Mouse (Mus musculus) G1E (cell line): Measurements from ENCODE around the gene Timp3.

Source experiments
- CTCF ChIP-seq: IDR thresholded peaks from 2 replicates; pipeline ENCODE4 v1.5.1; 2012; ENCODE audit warnings: low read depth, low read length, inconsistent platforms, mixed read lengths
- GATA1 ChIP-seq: IDR thresholded peaks from 2 replicates; pipeline ENCODE4 v1.6.1; 2012; ENCODE audit warnings: borderline replicate concordance, low read length, inconsistent platforms, mixed read lengths
- GATA2 ChIP-seq: IDR thresholded peaks from 2 replicates; pipeline ENCODE4 v1.6.1; 2012; ENCODE audit warnings: low read depth, low read length, inconsistent platforms, borderline replicate concordance
- POLR2AphosphoS5 ChIP-seq: IDR thresholded peaks from 2 replicates; pipeline ENCODE4 v1.6.1; 2012; ENCODE audit warnings: low read depth, low read length, inconsistent platforms; ENCODE audit not compliant: insufficient replicate concordance
- TAL1 ChIP-seq: conservative IDR thresholded peaks from 2 replicates; pipeline ENCODE4 v1.6.1; 2012; ENCODE audit warnings: low read depth, low read length, inconsistent platforms, mixed read lengths

- TF ChIP-seq CTCF: no peak
- no peak for TF ChIP-seq TAL1
- TF ChIP-seq GATA1: no peak
- no peak for TF ChIP-seq POLR2AphosphoS5
- TF ChIP-seq GATA2: no peak
Observed at GRCm38 (mm10) chr10:86381150-86381921, 81.2 kb downstream of the Timp3 start.
